Mouse (Mus musculus) kidney, adult 18-20 months (tissue): ENCODE data around the gene Kcna5.

Experiments
- DNase-seq: peaks from one replicate; pipeline ENCODE4 v3.0.0; 2021

Kcna5 gene

GRCm38 (mm10) chr6:126535208-126535910 lies at the start of gene Kcna5:
TSS of gene Kcna5 (minus strand) at chr6:126535412.
- no peak for DNase-seq

DNA sequence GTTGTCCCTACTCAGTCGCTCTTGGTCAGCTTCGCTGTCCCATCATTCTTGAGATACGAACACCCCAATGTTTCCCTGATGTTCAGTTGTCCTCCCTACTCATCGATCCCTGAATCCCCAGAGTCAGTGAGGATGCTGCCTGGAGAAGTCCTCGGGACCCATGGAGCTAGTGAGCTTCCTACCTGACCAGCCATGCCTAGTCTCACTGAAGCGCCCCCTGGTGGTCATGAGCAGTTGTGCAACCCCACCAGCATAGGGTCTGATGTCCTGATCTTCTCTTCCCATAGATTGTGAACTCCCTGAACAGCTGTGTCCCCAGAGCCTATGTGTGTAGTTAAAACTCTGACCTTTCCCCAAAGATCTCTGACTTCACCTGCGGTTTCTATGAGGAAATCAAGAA lies 47.9 kb upstream of the Kcna5 start:
- DNase-seq = peak; percentile 32

DNA sequence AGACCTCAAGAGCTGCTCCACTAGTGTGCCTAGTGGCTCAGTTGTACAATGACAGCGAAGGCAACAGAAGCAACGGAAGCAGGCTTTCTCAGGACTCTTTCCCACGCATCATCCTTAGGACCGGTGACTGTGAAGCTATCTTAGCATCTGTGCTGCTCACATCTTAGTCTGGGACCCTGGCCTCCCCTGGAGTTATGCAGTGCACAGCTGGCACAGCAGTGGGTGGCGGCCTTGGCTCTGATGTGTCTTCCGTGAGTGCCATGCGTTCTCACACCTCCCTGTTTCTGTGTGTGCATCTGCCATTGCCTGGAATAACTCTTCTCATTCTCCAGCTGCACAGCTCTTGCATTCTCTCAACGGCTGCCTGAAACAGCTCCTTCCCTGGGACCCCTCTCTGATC lies 46.4 kb upstream of the Kcna5 start:
- DNase-seq = no peak

DNA sequence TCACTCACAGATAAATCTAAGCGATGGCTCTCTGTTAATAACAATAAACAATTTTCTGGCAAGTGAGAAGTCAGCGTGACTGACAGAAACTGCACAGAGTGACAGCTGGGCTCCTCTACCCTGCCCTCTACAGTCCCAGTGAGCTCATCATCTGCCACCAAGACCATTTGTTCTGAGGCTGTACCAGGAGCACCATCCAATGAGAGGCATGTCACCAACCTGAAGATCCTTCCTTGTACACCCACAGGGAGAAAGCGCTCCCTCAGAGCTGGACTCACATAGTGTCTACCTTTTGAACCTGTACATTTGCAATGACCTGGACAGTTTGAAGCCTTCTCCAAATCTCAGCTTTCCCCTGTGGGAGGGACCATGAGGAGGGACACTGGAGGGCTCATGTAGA lies 45.4 kb upstream of the Kcna5 start:
- DNase-seq = no peak

DNA sequence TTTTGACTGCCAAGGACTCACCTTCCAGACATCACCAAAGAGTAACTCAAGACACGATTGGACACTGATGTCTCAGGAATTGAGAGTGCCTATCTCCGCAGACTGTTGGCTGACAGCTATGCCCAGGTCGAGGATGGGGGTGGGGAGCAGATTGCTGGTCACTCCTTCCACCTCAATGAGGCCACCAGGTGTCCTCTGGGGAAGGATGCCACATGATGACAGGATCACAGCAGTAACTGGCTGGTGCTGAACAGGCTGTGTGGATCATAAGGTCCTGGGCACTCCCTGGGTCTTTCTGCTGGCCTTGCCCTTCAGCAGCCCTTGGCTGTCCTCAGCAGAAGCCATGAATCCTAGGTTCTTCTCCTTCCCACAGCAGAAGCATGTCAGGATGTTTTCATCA lies 42.2 kb upstream of the Kcna5 start:
- DNase-seq = no peak

- DNase-seq = no peak
Observed at GRCm38 (mm10) chr6:126576566-126576965, 41.4 kb upstream of the Kcna5 start.

DNA sequence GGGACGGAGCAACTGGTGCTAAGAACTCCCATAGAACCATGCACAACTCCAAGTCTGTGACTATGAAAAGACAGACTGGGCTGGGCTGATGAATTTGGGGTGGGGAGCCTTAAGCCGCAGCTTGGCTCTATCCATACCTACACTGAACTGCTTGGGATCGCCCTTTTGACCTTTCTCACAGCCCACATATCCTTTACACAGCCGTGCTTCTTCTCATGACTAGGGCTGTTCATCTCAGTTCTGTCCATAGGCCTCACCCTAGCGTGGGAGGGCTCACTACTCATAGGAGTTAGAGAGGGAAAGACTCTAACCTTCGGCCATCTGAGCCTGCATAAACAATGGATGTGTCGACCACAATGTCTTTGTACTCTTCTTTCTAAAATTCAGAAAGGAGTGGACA lies 39.6 kb upstream of the Kcna5 start:
- no peak for DNase-seq

DNA sequence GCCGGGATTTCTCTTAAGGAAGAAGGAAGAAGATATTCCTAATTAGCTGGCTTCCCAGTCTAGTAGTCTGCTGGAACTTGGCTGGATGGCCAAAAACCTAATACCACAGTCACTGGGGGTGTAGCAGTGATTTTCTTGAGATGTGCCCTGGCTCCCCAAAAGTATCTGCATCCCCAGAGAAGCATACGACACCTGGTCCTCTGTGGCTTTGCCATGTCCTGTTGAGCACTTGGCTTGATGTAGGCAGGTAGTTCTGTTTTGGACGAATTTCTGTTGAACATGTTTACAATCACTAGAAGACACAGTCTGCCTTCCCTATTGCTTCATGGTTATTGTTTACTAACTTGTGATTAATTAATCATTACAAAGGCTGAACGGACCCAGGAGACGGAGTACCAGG lies 37.8 kb upstream of the Kcna5 start:
- no peak for DNase-seq

- no peak for DNase-seq
Observed at GRCm38 (mm10) chr6:126569809-126570208, 34.6 kb upstream of the Kcna5 start.

DNA sequence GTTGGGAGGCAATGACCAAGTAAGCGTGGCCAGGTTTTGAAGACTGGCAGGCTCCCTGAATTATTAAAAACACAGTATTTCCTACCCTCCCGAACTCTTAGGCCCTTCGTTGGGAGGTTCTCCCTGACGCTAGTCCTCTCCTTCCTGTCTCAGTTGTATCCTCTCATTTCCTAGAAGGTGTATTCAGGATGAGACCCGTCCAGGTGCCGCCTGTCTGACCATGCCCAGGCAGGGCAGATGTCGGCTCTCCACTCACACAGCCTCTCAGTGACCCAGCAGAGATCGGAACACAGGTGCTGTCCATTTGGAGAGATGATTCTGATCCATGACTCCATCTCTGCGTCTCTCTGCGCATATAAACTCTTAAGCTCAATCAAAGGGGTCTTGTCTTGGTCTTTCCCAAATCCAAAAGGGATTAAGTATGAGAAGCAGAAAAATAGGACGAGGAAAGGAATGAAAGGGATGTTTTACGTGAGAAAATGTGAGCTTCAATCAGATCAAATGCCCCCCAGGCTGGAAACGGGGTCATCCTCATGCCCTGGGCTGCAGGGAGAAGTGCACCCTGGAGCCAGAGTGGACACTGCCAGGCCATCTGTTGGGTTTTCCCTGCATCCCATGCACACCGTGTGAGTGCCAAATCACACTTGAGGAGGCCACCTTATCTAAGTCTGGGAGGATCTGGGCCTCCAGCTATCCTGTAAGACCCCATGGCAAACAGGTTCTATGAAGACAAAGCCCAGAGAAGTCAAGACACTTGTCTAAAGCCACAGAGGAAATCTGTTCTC lies 33.0 kb upstream of the Kcna5 start:
- no peak for DNase-seq

DNA sequence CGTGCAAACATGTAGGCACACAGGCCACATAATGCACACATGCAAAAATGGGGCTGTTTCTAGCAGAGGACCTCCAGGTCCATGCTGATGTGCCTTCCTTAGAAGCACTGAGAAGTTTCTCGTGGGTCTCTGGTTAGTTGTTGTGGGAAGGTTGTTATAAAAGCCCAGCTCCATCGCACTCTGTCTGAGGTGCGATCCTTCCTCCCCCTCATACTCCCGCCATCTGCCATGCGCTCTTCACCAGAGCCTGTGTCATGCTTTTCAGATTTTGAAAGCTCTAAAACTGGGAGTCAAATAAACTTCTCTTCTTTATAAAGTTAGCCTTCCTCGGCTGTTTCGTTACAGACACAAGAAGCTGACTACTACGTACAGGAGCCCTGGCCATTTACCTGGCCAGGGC lies 32.1 kb upstream of the Kcna5 start:
- DNase-seq = no peak

GRCm38 (mm10) chr6:126564376-126564775 lies 29.2 kb upstream of the Kcna5 start:
- no peak for DNase-seq

DNA sequence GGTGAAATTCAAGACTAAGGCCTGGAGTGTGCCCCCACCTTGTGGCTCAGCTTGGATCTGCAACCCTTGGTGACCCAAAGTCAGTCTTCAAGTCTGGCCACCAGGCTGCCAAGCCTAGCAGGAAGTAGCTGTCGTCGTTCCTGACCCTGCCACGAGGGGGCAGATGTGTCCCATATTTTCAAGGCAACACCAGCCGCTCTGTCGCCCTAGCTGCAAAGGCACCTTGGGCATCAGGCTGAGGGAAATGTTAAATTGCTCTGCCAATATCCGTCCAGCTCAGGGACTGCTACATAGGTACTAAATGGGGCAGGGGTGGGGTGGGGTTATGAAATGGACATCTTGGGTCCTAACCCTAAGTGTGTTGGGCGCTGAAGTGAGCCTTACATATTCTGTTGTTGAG lies 28.7 kb upstream of the Kcna5 start:
- peak; percentile 75 for DNase-seq

GRCm38 (mm10) chr6:126561702-126562101 lies 26.5 kb upstream of the Kcna5 start:
- no peak for DNase-seq

DNA sequence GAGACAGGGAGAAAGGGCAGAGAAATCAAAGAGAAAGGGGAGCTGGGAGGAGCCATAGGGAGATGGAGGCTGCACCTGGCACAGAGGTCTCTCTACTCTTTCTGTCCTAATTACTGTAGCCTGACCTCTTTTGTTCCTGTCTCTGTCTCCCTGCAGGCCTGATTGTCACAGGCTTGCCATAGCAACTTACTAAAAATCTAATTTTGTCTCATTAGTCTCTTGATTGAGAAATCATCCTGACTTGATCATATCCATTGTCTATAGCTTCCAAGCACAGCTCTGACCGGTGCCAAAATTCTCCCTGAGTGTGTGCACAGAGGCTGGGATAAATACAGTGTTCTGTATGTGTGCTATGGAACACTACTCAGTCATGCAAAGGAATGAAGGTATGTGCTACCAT lies 25.5 kb upstream of the Kcna5 start:
- DNase-seq = no peak

DNA sequence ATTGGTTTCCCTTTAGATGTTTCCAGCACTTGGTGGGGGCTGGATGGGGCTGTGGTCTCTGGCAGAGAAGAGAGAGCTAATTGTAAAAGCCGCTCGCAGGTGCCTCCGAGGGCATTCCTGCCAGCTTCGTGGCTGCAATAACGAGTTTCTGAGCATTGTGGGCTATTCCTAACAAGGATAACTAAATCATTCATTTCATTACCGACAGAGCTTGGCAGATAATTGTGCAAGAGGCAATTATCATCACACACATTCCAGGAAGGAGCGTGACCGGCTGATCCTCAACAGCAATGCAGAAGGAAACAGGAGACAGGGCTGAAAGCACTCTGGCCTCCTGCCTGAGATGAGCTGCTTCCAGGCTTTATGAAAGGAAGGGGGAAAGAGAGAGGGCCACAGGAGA lies 24.8 kb upstream of the Kcna5 start:
- DNase-seq = no peak

DNA sequence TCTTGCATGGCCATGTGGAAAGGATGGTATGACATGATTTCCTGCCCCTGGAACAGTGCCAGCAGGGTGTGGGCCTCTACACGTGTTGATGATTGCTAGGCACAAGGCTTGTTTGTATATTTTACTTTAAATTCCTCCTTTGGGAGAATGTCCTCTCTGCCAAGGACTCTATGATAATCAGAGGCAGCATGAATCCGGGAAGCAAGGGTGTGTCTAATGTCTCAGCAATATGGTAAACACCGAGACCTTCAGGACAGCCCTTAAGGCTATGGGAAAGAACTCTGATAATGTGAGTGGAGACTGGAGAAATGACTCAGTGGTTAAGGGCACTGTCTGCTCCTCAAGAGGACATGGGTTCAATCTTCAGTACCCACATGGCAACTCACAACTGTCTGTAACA lies 23.1 kb upstream of the Kcna5 start:
- DNase-seq = no peak

GRCm38 (mm10) chr6:126553812-126554211 lies 18.6 kb upstream of the Kcna5 start:
- DNase-seq = no peak

- DNase-seq = peak; percentile 18
Observed at GRCm38 (mm10) chr6:126551862-126552395, 16.7 kb upstream of the Kcna5 start.

GRCm38 (mm10) chr6:126544107-126545036 lies 9.2 kb upstream of the Kcna5 start:
- no peak for DNase-seq

GRCm38 (mm10) chr6:126542724-126543123 lies 7.5 kb upstream of the Kcna5 start:
- no peak for DNase-seq

GRCm38 (mm10) chr6:126537512-126537911 lies 2.3 kb upstream of the Kcna5 start:
- no peak for DNase-seq

DNA sequence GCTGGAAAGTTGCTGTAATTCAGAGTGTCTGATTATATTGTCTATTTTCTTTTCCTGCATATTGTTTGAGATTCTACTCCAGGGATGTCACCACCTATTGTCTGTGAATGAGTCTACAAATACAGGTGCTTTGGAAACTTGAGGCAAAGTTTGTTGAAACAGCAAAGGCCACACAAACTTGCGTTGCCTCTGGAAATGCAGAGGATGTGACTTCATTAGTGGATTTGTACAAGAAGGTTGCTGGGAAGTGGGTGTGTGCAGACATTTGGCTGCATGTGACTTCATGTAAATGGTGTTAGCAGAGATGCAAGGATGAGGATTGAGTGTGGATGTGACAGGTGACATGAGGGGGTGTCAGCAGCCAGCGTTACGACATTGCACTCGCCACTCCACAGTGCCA lies 1.7 kb upstream of the Kcna5 start:
- no peak for DNase-seq
